Mouse (Mus musculus) thymus, adult 2 months (tissue): Measurements from ENCODE around the gene Kif5c. TPM values are rescaled to one million over a fixed set of nuclear protein-coding genes. Genes with fewer than 3 reads are reported as not detected.

Experiments
- DNase-seq: peaks from one replicate; pipeline ENCODE4 v3.0.0; 2021
- H3K27ac ChIP-seq: fragments of 200-500 bp; 2 replicates; pipeline ENCODE4 v1.5.1; 2012; ENCODE audit warnings: low read length, control low read depth; ENCODE audit not compliant: control insufficient read depth, insufficient read depth
- H3K27me3 ChIP-seq: fragments of 200-500 bp; 2 replicates; pipeline ENCODE4 v1.6.1; 2012; ENCODE audit warnings: mild to moderate bottlenecking, low read length, moderate library complexity, mixed read lengths; ENCODE audit not compliant: control insufficient read depth, insufficient read depth
- H3K36me3 ChIP-seq: fragments of 200-500 bp; 2 replicates; pipeline ENCODE4 v1.6.1; 2012; ENCODE audit warnings: mild to moderate bottlenecking, low read length, moderate library complexity; ENCODE audit not compliant: control insufficient read depth, insufficient read depth
- H3K4me1 ChIP-seq: fragments of 200-500 bp; replicated peaks from 2 replicates; pipeline ENCODE4 v1.6.1; 2012; ENCODE audit warnings: low read length; ENCODE audit not compliant: control insufficient read depth, insufficient read depth
- H3K4me3 ChIP-seq: fragments of 200-500 bp; 2 replicates; pipeline ENCODE4 v1.5.1; 2012; ENCODE audit warnings: mild to moderate bottlenecking, low read length, control low read depth, moderate library complexity; ENCODE audit not compliant: control insufficient read depth, insufficient read depth
- CTCF ChIP-seq: fragments of 200-500 bp; IDR thresholded peaks from 2 replicates; pipeline ENCODE4 v1.5.1; 2012; ENCODE audit warnings: mild to moderate bottlenecking, control low read depth, low read length, moderate library complexity, borderline replicate concordance; ENCODE audit not compliant: control insufficient read depth, poor library complexity, insufficient read depth; ENCODE audit errors: extremely low read depth
- POLR2A ChIP-seq: fragments of 200-500 bp; IDR thresholded peaks from 2 replicates; pipeline ENCODE4 v1.6.1; 2012; ENCODE audit warnings: mild to moderate bottlenecking, low read length, control low read depth, moderate library complexity; ENCODE audit not compliant: control insufficient read depth, poor library complexity, insufficient read depth; ENCODE audit errors: extremely low read depth
- WGBS: fragments of 180-500 bp; shearing (Covaris S2); methylation state at CpG from one replicate; pipeline ENCODE4 v1.1.7; 2018; 5-methylcytosine and 5-hydroxymethylcytosine counted together
- polyA plus RNA-seq: library from polyadenylated mRNA; depleted of rRNA; stranded (reverse); fragments of >200 nt; gene quantifications from 2 replicates; pipeline ENCODE4 v1.2.3, GENCODE M21; 2012

Kif5c gene
- polyA plus RNA-seq, 1 experiment: 0.40 TPM

- H3K27ac ChIP-seq: no peak overlapping the region
- H3K4me3 ChIP-seq: no peak overlapping the region
- no peaks in the 10 kb centered on the region for H3K36me3 ChIP-seq
- DNase-seq: no peak
- TF ChIP-seq CTCF: no peak
- WGBS: 93% methylated on average over 7 of the region's 7 CpGs
- H3K4me1 ChIP-seq: peaks cover 4% of the 10 kb centered on the region; the same call in 1 of the 2 replicates
- no peaks in the 10 kb centered on the region for H3K27me3 ChIP-seq
Measured at GRCm38 (mm10) chr2:49712336-49712887, 93.3 kb downstream of the Kif5c start.

- no peak for DNase-seq
- WGBS: 59% methylated on average over 7 of the region's 7 CpGs
- TF ChIP-seq POLR2A (no peak), CTCF (no peak)
- H3K27me3 ChIP-seq: no peaks in the 10 kb centered on the region
- no peak overlapping the region for H3K27ac ChIP-seq
- peaks cover 4% of the 10 kb centered on the region; the same call in 1 of the 2 replicates for H3K4me1 ChIP-seq
- H3K36me3 ChIP-seq: no peaks in the 10 kb centered on the region
- no peak overlapping the region for H3K4me3 ChIP-seq
Measured at GRCm38 (mm10) chr2:49716490-49716889, 97.4 kb downstream of the Kif5c start.

DNA sequence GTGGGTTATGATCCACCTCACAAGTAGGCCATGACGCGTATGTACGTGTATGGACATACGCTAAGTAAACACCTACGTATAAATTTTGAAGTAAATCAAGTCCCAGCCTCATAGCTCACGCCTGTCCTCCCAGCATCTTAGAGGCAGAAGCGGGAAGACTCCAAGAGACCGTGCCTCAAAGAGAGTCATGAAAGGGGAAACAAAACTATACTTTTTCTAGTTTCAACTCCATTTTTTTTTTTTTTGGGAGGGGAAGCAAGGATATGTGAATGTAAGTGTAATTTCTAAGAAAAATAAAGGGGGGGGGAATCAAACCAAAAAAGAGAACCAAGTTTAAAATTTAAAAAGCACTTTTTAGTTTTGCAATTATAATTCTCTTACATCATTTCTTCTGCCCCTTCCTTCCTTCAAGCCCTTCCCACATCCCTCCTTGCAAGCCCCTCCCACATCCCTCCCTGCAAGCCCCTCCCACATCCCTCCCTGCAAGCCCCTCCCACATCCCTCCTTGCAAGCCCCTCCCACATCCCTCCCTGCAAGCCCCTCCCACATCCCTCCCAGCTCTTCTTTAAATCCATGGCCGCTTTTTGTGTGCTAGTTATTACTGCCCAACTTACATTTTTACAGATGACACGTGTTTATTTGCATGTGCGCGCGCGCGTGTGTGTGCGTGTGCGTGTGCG lies 98.5 kb downstream of the Kif5c start:
- peaks cover 4% of the 10 kb centered on the region; the same call in 1 of the 2 replicates for H3K4me1 ChIP-seq
- H3K4me3 ChIP-seq: no peak overlapping the region
- WGBS: 96% methylated on average over 18 of the region's 18 CpGs
- no peak for TF ChIP-seq POLR2A
- TF ChIP-seq CTCF: no peak
- H3K27ac ChIP-seq: no peak overlapping the region
- DNase-seq: no peak
- H3K36me3 ChIP-seq: no peaks in the 10 kb centered on the region
- no peaks in the 10 kb centered on the region for H3K27me3 ChIP-seq

DNA sequence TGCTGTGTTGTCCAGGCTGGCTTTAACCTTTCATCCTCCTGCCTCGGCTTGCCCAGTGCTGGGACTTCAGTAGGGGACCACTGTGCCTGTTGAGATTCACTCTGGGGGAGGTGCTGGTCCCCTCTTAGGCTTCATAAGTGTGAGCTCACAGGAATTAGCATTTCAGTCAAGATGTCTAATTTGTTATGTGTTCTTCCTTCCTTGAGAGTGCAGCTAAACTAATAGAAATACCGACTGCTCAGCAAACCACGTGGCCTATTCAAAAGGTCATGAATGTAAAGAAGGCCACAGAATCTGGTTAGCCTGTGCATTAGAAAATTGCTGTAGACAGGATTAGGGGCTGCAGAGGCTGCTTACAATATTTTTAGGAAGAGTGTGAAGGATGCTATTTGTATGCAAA lies 99.4 kb downstream of the Kif5c start:
- DNase-seq: no peak
- H3K27ac ChIP-seq: no peak overlapping the region
- H3K36me3 ChIP-seq: no peaks in the 10 kb centered on the region
- WGBS: 90% methylated on average over 3 of the region's 3 CpGs
- H3K4me1 ChIP-seq: peaks cover 4% of the 10 kb centered on the region; the same call in 1 of the 2 replicates
- no peaks in the 10 kb centered on the region for H3K27me3 ChIP-seq
- TF ChIP-seq CTCF (no peak), POLR2A (no peak)
- H3K4me3 ChIP-seq: no peak overlapping the region

DNA sequence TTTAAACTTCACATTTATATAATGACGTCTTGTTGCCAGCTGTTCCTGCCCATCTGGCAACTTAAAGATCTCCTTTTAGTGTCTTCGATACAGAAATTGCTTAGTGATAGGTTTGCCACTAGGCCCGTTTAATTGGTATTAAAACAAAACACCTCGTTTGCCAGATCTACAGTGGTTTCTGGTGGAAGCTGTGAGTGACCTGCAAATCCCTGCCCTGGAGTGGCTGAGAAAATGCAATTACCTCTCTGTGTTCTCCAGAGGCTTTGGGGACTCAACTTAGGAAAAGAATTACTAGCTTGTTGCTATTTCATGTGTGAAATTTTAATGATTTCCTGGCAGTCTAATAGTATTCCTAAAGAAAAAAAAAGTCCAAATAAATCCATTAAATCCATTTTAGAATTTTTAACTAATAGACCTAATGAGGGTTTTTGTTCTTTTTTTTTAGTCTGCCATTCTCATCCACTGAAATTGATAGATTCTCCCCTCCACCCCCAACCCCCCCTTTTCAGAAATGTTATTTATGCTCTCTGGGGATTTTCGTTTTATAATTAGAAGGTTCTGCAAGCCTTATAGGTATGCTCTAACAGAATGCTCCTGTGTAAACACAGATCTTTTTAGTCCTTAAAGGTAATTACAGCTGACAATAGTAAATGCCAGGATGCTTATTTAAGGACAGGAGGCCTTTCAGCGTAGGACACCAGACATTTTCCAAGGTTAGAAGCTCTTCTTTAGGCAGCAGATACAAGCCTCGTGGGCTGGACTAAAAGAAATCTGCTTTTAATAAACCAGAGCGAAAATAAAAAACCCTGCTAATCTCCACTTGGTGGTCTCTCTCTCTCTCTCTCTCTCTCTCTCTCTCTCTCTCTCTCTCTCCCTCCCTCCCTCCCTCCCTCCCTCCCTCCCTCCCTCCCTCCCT lies 100.1 kb downstream of the Kif5c start:
- peaks cover 4% of the 10 kb centered on the region; the same call in 1 of the 2 replicates for H3K4me1 ChIP-seq
- 91% methylated on average over 8 of the region's 8 CpGs for WGBS
- no peak overlapping the region for H3K4me3 ChIP-seq
- no peak for DNase-seq
- TF ChIP-seq CTCF (no peak), POLR2A (no peak)
- no peaks in the 10 kb centered on the region for H3K36me3 ChIP-seq
- no peaks in the 10 kb centered on the region for H3K27me3 ChIP-seq
- H3K27ac ChIP-seq: no peak overlapping the region

GRCm38 (mm10) chr2:49719854-49720253 lies 100.8 kb downstream of the Kif5c start:
- Histone ChIP-seq H3K27ac (no peak overlapping the region), H3K27me3 (no peaks in the 10 kb centered on the region), H3K4me1 (peaks cover 4% of the 10 kb centered on the region; the same call in 1 of the 2 replicates), H3K4me3 (no peak overlapping the region), H3K36me3 (no peaks in the 10 kb centered on the region)
- WGBS: 20% methylated on average over 6 of the region's 6 CpGs
- no peak for DNase-seq
- no peak for TF ChIP-seq CTCF
- no peak for TF ChIP-seq POLR2A
